Mouse (Mus musculus) MEL (cell line): ENCODE results near the gene Epop.

ENCODE experiments used
- CHD1 ChIP-seq: IDR thresholded peaks from 2 replicates; pipeline ENCODE4 v1.6.1; 2012; ENCODE audit warnings: low read depth, mild to moderate bottlenecking, inconsistent platforms, low read length, improper control_type of control experiment
- CHD2 ChIP-seq: IDR thresholded peaks from 2 replicates; pipeline ENCODE4 v1.6.1; 2011; ENCODE audit warnings: low read length, improper control_type of control experiment
- CTCF ChIP-seq, 3 experiments: IDR thresholded peaks in 2 of 3; conservative IDR thresholded peaks in 1 of 3; 2 replicates each; pipeline ENCODE4 v1.5.1; 2011 to 2012; ENCODE audit warnings: low read length in 3 of 3, low read depth in 2 of 3, mild to moderate bottlenecking in 2 of 3, improper control_type of control experiment in 1 of 3, inconsistent platforms in 1 of 3, mixed read lengths in 1 of 3, moderate library complexity in 1 of 3; ENCODE audit not compliant: control insufficient read depth in 1 of 3, insufficient read depth in 1 of 3, poor library complexity in 1 of 3, severe bottlenecking in 1 of 3
- EP300 ChIP-seq, 2 experiments: IDR thresholded peaks; 2 replicates each; pipeline ENCODE4 v1.6.1; 2011; ENCODE audit warnings: improper control_type of control experiment in 2 of 2, low read length in 2 of 2, low read depth in 1 of 2, mild to moderate bottlenecking in 1 of 2
- JUND ChIP-seq: IDR thresholded peaks from 2 replicates; pipeline ENCODE4 v1.6.1; 2011; ENCODE audit warnings: low read depth, mild to moderate bottlenecking, improper control_type of control experiment, low read length
- MAX ChIP-seq: IDR thresholded peaks from 2 replicates; pipeline ENCODE4 v1.6.1; 2011; ENCODE audit warnings: low read length, improper control_type of control experiment
- MXI1 ChIP-seq: IDR thresholded peaks from 2 replicates; pipeline ENCODE4 v1.6.1; 2011; ENCODE audit warnings: mild to moderate bottlenecking, low read depth, low read length, improper control_type of control experiment
- MYB ChIP-seq: IDR thresholded peaks from 2 replicates; pipeline ENCODE4 v1.6.1; 2011; ENCODE audit warnings: mild to moderate bottlenecking, low read depth, low read length, improper control_type of control experiment
- NRF1 ChIP-seq: IDR thresholded peaks from 2 replicates; pipeline ENCODE4 v1.6.1; 2014; ENCODE audit warnings: low read depth, mild to moderate bottlenecking, inconsistent platforms, low read length, improper control_type of control experiment, moderate library complexity; ENCODE audit not compliant: poor library complexity, insufficient read depth, severe bottlenecking
- POLR2A ChIP-seq, 2 experiments: IDR thresholded peaks; 2 replicates each; pipeline ENCODE4 v1.6.1; 2011 to 2012; ENCODE audit warnings: low read length in 2 of 2, mild to moderate bottlenecking in 2 of 2, control low read depth in 1 of 2, improper control_type of control experiment in 1 of 2, low read depth in 1 of 2, moderate library complexity in 1 of 2; ENCODE audit not compliant: control insufficient read depth in 1 of 2, insufficient read depth in 1 of 2, poor library complexity in 1 of 2
- TAL1 ChIP-seq: IDR thresholded peaks from 2 replicates; pipeline ENCODE4 v1.6.1; 2012; ENCODE audit warnings: mild to moderate bottlenecking, inconsistent platforms, low read length, moderate library complexity, mixed read lengths
- UBTF ChIP-seq: IDR thresholded peaks from 2 replicates; pipeline ENCODE4 v1.6.1; 2012; ENCODE audit warnings: low read depth, mild to moderate bottlenecking, inconsistent platforms, low read length, improper control_type of control experiment, moderate library complexity, borderline replicate concordance; ENCODE audit not compliant: insufficient read depth
- USF1 ChIP-seq: IDR thresholded peaks from 2 replicates; pipeline ENCODE4 v1.6.1; 2014; ENCODE audit warnings: low read depth, mild to moderate bottlenecking, inconsistent platforms, low read length, improper control_type of control experiment, moderate library complexity
- USF2 ChIP-seq, 2 experiments: IDR thresholded peaks; 2 replicates each; pipeline ENCODE4 v1.6.1; 2011 to 2012; ENCODE audit warnings: improper control_type of control experiment in 2 of 2, low read length in 2 of 2, borderline replicate concordance in 1 of 2, inconsistent platforms in 1 of 2, low read depth in 1 of 2, mild to moderate bottlenecking in 1 of 2; ENCODE audit not compliant: insufficient read depth in 1 of 2

- no peak for TF ChIP-seq CHD1
- TF ChIP-seq USF1, result no peak
- no peak for TF ChIP-seq CTCF (IDR thresholded peaks at IDR 0.05 in 2 of 3, conservative IDR thresholded peaks at IDR 0.05 in 1 of 3; ENCODE audit: control insufficient read depth in 1 of 3, insufficient read depth in 1 of 3, low read depth in 2 of 3, low read length in 3 of 3, poor library complexity in 1 of 3, severe bottlenecking in 1 of 3)
- TF ChIP-seq EP300 (IDR thresholded peaks at IDR 0.05; ENCODE audit: low read depth in 1 of 2, low read length in 2 of 2), result no peak
- no peak for TF ChIP-seq CHD2
- no peak for TF ChIP-seq POLR2A (IDR thresholded peaks at IDR 0.05; ENCODE audit: control insufficient read depth in 1 of 2, insufficient read depth in 1 of 2, low read depth in 1 of 2, low read length in 2 of 2, poor library complexity in 1 of 2)
- no peak for TF ChIP-seq USF2 (IDR thresholded peaks at IDR 0.05; ENCODE audit: borderline replicate concordance in 1 of 2, insufficient read depth in 1 of 2, low read depth in 1 of 2, low read length in 2 of 2)
- TF ChIP-seq MXI1, result no peak
- TF ChIP-seq JUND, result no peak
- TF ChIP-seq MAX, result no peak
- no peak for TF ChIP-seq MYB
- TF ChIP-seq UBTF, result no peak
- no peak for TF ChIP-seq NRF1
- TF ChIP-seq TAL1, result no peak
Measured at GRCm38 (mm10) chr11:97591910-97592309, 37.6 kb downstream of the Epop start.
